Mouse (Mus musculus) midbrain, embryonic 15.5 days (tissue): ENCODE results near the gene Tmsb15l. TPM values are rescaled to one million over a fixed set of nuclear protein-coding genes. Genes with fewer than 3 reads are reported as not detected.
"Not testable (repeated sequence)": the region's sequence is repeated elsewhere in the genome, so short reads cannot be mapped to it uniquely, and the experiment has no call there.

Experiments used
- ATAC-seq: fragments of 200-750 bp; cut with Nextera tagmentation; replicated peaks from 2 replicates; pipeline ENCODE4 v1.8.0; 2017; ENCODE audit warnings: moderate TSS enrichment
- H3K27ac ChIP-seq: fragments of 300-500 bp; sonication (generic); 2 replicates; pipeline ENCODE4 v1.5.1; 2015; ENCODE audit warnings: mild to moderate bottlenecking, inconsistent platforms
- H3K27me3 ChIP-seq: fragments of 300-500 bp; sonication (generic); replicated peaks from 2 replicates; pipeline ENCODE4 v1.6.1; 2015; ENCODE audit warnings: inconsistent platforms
- H3K36me3 ChIP-seq: fragments of 300-500 bp; sonication (generic); replicated peaks from 2 replicates; pipeline ENCODE4 v1.6.1; 2015; ENCODE audit warnings: inconsistent platforms
- H3K4me1 ChIP-seq: fragments of 300-500 bp; sonication (generic); 2 replicates; pipeline ENCODE4 v1.6.1; 2015; ENCODE audit warnings: inconsistent platforms
- H3K4me2 ChIP-seq: fragments of 300-500 bp; sonication (generic); 2 replicates; pipeline ENCODE4 v1.6.1; 2015; ENCODE audit warnings: inconsistent platforms, mild to moderate bottlenecking, moderate library complexity
- H3K4me3 ChIP-seq: fragments of 300-500 bp; sonication (generic); 2 replicates; pipeline ENCODE4 v1.5.1; 2015; ENCODE audit warnings: mild to moderate bottlenecking, inconsistent platforms
- H3K9ac ChIP-seq: fragments of 300-500 bp; sonication (generic); 2 replicates; pipeline ENCODE4 v1.6.1; 2015; ENCODE audit warnings: mild to moderate bottlenecking, inconsistent platforms
- H3K9me3 ChIP-seq: fragments of 300-500 bp; sonication (generic); 2 replicates; pipeline ENCODE4 v1.6.1; 2016; ENCODE audit warnings: inconsistent platforms
- WGBS: fragments of 180-500 bp; shearing (Covaris S2); methylation state at CpG from one replicate; pipeline ENCODE4 v1.1.7; 2015; ENCODE audit warnings: mixed read lengths; 5-methylcytosine and 5-hydroxymethylcytosine counted together
- polyA plus RNA-seq: library from polyadenylated mRNA; unstranded; fragments of >200 nt; fragmentation: Nextera tagmentation; extraction: Ambion mirVana; gene quantifications from 2 replicates; pipeline ENCODE4 v1.2.1, GENCODE M21; 2015

Gene Tmsb15l
- 7.0 and 8.3 TPM in 2 replicates for polyA plus RNA-seq

DNA sequence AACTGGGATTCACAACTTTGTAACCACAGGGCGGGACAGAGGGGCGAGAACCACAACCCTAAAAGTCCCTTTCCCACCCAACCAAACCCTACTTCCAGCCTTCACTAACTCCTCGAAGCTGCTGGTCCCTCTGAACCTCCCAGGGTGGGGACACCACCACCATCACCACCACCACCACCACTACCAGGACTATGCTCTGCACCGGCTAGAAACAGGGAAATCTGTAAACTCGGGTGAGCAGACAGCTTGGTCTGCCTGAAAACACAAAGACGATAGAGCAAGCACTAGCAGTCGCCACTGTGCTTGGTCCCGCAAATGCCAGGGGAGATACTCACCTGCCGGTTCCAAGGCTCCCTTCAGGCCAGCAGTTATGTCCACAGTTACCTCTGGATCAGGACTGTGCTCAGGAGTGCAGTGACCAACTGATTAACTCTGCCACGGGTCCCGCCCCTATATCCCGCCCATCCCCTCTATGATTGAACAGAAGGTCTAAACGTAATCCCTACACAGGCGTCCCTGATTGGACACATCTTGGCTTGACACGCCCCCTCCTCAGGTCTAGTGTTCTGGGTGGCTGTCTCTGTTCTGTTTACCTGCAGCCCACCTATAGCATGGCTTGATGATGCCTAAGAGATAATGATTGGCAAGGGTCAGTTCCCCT, at the start of gene Tmsb15l, which contains the start of gene Tmsb15b1:
Gene Tmsb15l (minus strand): TSS at position 446 of the 661 bp plus-strand sequence.
Gene Tmsb15b1 (minus strand): TSS at position 451 of the 661 bp plus-strand sequence.
- peak within 1 kb of the TSS; percentile 60 for H3K4me2 ChIP-seq
- H3K27ac ChIP-seq = 0 out of 2 replicates have a peak within 1 kb of the TSS, but pooled peaks have one; percentile 50
- no peaks in the 10 kb centered on the region for H3K36me3 ChIP-seq
- no peaks in the 10 kb centered on the region for H3K27me3 ChIP-seq
- no peaks in the 10 kb centered on the region for H3K4me1 ChIP-seq
- H3K9me3 ChIP-seq = no peaks in the 10 kb centered on the region
- H3K9ac ChIP-seq = peak within 1 kb of the TSS; percentile 42
- WGBS = 38% methylated on average over 15 of the region's 15 CpGs
- ATAC-seq = peak; percentile 100
- peak within 1 kb of the TSS; percentile 46 for H3K4me3 ChIP-seq

DNA sequence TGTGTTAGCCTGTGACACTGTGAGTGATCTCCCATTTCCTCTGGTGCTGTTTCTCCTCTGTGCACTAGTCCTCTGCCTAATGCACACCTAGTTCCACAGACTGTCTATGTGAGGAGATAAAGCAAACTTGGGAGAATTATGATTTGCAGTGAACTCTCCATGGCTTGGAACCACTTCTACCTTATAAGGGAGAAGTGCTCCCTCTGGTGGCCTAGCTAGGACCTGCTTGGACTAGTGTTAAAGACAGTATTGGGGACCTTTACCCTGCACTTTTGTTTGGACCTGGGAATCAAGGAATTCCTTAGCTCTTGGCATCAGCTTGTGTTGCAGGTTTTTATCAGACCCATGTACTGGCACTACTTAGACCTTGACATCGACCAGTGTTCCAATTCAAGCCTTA, 42.6 kb upstream of the Tmsb15l start:
- 41% methylated on average over 1 of the region's 1 CpGs for WGBS
- Histone ChIP-seq H3K4me3 (no peak overlapping the region), H3K9me3 (no peaks in the 10 kb centered on the region), H3K4me1 (no peaks in the 10 kb centered on the region), H3K27me3 (no peaks in the 10 kb centered on the region), H3K4me2 (no peak overlapping the region), H3K9ac (no peak overlapping the region), H3K36me3 (no peaks in the 10 kb centered on the region), H3K27ac (no peak overlapping the region)
- peak; percentile 52 for ATAC-seq

DNA sequence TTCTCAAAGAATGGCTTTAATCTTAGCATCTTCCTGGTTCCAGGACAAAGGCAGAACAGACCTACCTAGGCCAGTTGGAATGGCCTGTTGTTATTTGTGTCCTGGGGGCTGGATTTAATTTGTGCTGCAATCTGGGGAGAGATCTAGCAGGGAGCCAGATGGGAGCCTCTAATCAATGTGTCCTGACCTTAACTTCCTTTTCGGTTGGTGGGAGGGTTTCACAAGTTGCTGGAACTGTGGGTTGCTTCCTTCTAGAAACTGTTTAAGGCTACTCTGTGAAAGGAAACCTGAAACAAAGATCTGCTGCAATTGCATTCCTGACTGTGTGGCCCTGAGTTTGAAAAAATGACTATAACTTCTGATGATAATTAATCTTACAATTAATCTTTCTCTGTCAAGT, 41.0 kb upstream of the Tmsb15l start:
- Histone ChIP-seq H3K9me3 (no peaks in the 10 kb centered on the region), H3K27me3 (no peaks in the 10 kb centered on the region), H3K4me2 (no peak overlapping the region), H3K27ac (no peak overlapping the region), H3K9ac (no peak overlapping the region), H3K36me3 (no peaks in the 10 kb centered on the region), H3K4me1 (no peaks in the 10 kb centered on the region), H3K4me3 (no peak overlapping the region)
- 81% methylated on average over 1 of the region's 1 CpGs for WGBS
- no peak for ATAC-seq

DNA sequence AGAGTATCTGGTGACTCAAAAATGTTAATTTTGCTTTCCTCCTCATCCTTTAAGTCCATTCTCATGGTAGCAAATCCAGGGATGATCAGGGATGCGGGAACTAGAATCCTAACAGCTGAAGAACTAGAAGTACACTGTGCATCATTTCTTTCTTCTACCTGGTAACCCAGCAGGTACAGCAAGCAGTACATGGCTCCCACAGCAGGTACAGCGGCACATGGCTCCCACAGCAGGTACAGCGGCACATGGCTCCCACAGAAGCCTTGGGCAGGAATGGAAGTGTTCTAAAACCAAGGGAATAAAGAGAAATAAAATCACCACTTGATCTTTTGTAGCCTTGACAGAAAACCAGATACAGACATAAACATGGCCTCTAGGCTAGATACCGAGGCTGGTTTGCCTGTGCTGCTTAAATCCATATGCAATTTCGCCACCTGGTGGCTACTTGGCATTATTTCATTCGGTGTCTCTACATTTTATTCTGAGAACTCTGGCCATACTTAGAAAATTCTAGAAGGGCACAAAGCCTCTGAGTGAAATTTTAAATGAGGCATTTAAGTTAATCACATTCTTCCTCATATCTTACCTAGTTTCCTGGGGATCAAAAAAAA, 38.5 kb upstream of the Tmsb15l start:
- Histone ChIP-seq H3K27ac (no peak overlapping the region), H3K4me1 (no peaks in the 10 kb centered on the region), H3K27me3 (no peaks in the 10 kb centered on the region), H3K4me3 (no peak overlapping the region), H3K9ac (no peak overlapping the region), H3K36me3 (no peaks in the 10 kb centered on the region), H3K9me3 (no peaks in the 10 kb centered on the region), H3K4me2 (no peak overlapping the region)
- ATAC-seq = peak; percentile 56; the same call in 1 of the 2 replicates
- 57% methylated on average over 6 of the region's 6 CpGs for WGBS

DNA sequence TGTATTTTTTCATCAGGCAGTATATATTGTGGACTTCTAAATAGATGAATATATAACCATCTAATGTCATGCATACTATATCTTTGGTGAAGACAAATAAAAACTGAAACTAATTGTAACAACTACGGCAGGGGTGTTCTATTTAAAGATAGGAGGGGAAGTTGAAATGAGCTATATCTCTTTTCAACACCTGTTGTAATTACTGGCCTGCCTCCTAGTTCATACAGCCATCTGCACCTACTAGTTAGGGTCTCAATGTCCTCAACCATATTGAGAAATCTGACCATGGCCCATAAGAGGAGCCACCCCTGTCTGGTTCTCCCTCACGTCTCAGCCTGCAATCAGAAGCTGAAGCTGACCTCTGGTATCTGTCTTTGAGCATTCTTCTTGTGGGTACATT, 19.6 kb upstream of the Tmsb15l start:
- no peak for ATAC-seq
- Histone ChIP-seq H3K4me3 (no peak overlapping the region), H3K9ac (no peak overlapping the region), H3K36me3 (no peaks in the 10 kb centered on the region), H3K4me2 (no peak overlapping the region), H3K9me3 (no peaks in the 10 kb centered on the region), H3K27me3 (no peaks in the 10 kb centered on the region), H3K27ac (no peak overlapping the region), H3K4me1 (peaks cover 14% of the 10 kb centered on the region)
- WGBS = 84% methylated on average over 2 of the region's 2 CpGs

DNA sequence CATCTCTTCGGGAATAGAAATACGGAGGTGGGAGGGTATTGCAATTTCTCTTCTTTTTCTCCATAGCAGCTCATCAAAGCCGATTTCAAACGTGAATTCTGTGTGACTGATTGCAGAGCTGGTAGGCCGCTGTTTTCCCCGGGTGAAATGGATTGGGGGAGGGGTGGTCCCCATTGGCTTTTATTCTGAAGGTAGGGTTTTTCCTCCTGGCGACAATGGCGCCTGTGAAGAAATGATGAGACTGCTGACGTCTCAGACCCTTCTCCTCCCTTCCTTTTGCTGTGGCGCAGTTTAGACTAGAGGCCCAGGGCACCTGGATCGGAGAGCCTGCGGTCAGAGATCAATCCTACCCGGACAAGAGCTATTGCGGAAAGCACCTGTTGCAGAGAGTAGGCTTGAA, 17.0 kb upstream of the Tmsb15l start:
- H3K9me3 ChIP-seq = no peaks in the 10 kb centered on the region
- peak overlapping the region; percentile 92 for H3K27ac ChIP-seq
- peak overlapping the region; percentile 51 for H3K4me2 ChIP-seq
- peaks cover 17% of the 10 kb centered on the region for H3K4me1 ChIP-seq
- 20% methylated on average over 14 of the region's 14 CpGs for WGBS
- H3K36me3 ChIP-seq = no peaks in the 10 kb centered on the region
- peak; percentile 15 for ATAC-seq
- H3K9ac ChIP-seq = peak overlapping the region; percentile 65
- peak overlapping the region; percentile 54 for H3K4me3 ChIP-seq
- no peaks in the 10 kb centered on the region for H3K27me3 ChIP-seq

DNA sequence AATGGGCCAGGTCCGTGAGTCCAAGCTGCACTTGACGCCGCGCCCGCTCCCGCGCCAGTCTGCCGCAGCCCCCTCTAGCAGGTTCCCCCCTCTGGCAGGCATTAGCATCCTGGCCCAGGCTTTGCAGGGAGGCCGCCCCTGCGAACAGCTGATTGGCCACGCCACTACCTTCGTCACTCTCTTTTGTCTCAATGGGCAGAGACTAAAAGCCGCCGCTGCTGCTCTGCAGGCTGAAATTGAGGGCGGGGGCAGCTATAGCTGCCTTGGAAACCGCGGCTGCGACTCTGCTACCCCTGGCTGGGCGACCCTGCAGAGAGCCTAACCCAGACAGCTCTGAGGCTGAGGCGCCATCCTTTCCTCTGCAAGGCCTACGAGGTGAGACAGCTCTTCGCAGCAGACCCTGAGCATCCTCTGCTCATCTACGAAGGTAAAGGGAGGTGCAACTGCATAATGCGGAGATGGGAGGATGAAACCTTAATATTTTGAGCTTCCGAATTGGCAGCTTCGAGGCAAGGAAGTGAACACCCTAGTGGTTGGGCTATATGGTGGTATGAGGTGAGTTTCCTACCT, 16.4 kb upstream of the Tmsb15l start, which contains the start of gene Zcchc18:
Gene Zcchc18 (plus strand): TSS at position 178 of the 570 bp plus-strand sequence.
- Histone ChIP-seq H3K9me3 (no peaks in the 10 kb centered on the region), H3K27me3 (no peaks in the 10 kb centered on the region), H3K36me3 (no peaks in the 10 kb centered on the region), H3K27ac (peak within 1 kb of the TSS; percentile 92), H3K9ac (peak within 1 kb of the TSS; percentile 65), H3K4me1 (peaks cover 17% of the 10 kb centered on the region), H3K4me2 (peak within 1 kb of the TSS; percentile 51), H3K4me3 (peak within 1 kb of the TSS; percentile 54)
- 15% methylated on average over 26 of the region's 26 CpGs for WGBS
- peak; percentile 98 for ATAC-seq

DNA sequence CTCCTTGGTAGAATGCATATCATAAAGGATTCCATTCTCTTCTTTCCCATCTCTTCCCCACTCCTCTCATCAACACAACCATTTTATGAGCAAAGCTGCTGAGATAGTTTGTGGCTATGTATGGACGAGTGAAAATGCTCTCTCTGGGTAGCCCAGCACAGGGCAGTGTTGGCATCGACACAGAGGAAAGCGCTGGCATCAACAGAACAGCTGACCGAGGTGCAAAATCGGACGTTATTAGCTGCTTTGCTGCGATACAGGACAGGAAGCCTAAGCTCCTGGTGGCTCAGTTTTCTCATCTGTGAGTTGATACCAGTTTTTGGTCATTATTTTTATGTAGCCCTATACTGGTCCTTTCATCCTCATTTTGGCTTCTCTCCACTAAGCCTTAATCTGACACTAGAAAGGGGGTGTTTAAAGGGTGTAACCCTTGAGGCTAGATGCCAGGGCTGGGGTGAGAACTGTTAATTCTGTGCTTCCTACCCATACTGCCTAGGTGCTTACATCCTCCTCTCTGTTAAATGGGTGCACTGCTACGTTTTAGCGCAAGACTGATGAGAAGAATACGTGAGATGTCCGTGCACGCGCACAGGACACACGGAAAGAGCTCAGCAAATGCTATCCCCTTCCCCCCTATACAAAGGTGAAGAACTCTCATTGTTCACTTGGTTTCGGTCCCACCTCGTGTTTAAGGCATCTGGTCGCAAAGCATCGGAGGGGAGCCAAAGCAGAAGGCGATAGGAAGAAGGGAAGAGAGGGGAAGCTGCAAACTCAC, 15.7 kb upstream of the Tmsb15l start:
- H3K9me3 ChIP-seq = no peaks in the 10 kb centered on the region
- peak overlapping the region; percentile 54 for H3K4me3 ChIP-seq
- H3K27ac ChIP-seq = peak overlapping the region; percentile 92
- H3K9ac ChIP-seq = peak overlapping the region; percentile 58
- WGBS = 29% methylated on average over 18 of the region's 19 CpGs
- peaks cover 17% of the 10 kb centered on the region for H3K4me1 ChIP-seq
- no peaks in the 10 kb centered on the region for H3K36me3 ChIP-seq
- peak; percentile 75 for ATAC-seq
- peak overlapping the region; percentile 51 for H3K4me2 ChIP-seq
- H3K27me3 ChIP-seq = no peaks in the 10 kb centered on the region

DNA sequence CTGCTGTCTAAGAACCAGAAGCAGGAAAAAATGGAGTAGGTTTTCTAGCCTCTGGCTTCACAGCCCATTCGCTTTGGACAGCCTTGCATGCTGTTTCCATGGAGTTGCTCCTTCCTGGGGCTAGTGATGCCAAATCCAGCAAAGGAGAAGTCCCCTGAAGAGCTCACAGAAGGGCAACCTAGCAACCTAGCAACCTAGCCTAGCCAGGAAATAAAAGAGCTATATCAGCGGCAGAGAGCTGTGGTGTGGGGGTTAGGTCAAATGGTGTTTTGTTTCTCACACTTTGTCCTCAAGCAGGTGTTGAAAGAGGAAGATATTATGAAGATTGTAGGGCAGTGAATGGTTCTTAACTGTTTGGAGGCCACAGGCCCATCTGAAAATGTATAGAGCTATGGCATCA, 14.6 kb upstream of the Tmsb15l start:
- Histone ChIP-seq H3K4me1 (peaks cover 17% of the 10 kb centered on the region), H3K36me3 (no peaks in the 10 kb centered on the region), H3K4me2 (peak overlapping the region; percentile 51), H3K27ac (no peak overlapping the region), H3K9me3 (no peaks in the 10 kb centered on the region), H3K27me3 (no peaks in the 10 kb centered on the region), H3K9ac (no peak overlapping the region), H3K4me3 (no peak overlapping the region)
- 38% methylated on average over 2 of the region's 2 CpGs for WGBS
- no peak for ATAC-seq

DNA sequence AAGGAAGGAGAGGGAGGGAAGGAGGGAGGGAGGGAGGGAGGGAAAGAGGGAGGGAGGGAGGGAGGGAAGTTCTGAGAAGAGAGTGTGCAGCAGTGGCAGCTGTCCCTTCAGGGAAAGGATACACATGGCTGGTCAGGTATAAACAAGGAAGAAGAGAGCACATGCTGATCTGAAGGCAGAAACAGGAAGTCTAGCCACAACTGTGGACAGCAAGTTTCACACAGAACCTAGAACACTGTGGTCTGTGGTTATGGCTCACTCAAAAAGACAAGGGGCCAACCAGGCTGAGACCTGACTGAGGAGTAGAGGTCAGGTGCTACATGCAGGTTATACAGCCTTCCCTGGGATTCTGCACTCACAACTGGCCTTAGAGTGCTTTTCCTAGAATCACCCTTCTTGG, 9.4 kb upstream of the Tmsb15l start:
- H3K4me2 ChIP-seq = no peak overlapping the region
- no peak overlapping the region for H3K27ac ChIP-seq
- H3K4me3 ChIP-seq = no peak overlapping the region
- H3K36me3 ChIP-seq = no peaks in the 10 kb centered on the region
- no peak overlapping the region for H3K9ac ChIP-seq
- no peaks in the 10 kb centered on the region for H3K9me3 ChIP-seq
- ATAC-seq = no peak
- no peaks in the 10 kb centered on the region for H3K27me3 ChIP-seq
- H3K4me1 ChIP-seq = 0 out of 2 replicates have a peak, but pooled peaks cover 1% of the 10 kb centered on the region

DNA sequence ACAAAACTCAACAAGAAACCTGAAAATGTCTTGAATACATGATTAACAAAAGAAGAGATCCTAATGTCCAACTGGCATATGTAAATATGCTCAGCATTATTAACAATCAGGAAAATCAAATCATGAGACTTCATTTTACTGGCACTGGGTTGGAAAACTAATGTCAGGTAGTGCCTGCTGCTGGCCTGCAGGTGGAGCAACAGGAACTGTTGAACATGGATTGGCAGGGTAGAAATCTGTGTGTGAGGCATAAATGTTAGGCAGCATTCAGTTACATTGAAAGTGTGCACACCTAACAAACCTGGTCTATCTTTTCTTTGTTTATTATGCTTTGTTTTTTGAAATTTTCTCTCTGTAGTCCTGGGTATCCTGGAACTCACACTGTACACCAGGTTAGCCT, 1.9 kb upstream of the Tmsb15l start:
- no peak for ATAC-seq
- H3K27ac ChIP-seq = no peak overlapping the region
- H3K36me3 ChIP-seq = no peaks in the 10 kb centered on the region

DNA sequence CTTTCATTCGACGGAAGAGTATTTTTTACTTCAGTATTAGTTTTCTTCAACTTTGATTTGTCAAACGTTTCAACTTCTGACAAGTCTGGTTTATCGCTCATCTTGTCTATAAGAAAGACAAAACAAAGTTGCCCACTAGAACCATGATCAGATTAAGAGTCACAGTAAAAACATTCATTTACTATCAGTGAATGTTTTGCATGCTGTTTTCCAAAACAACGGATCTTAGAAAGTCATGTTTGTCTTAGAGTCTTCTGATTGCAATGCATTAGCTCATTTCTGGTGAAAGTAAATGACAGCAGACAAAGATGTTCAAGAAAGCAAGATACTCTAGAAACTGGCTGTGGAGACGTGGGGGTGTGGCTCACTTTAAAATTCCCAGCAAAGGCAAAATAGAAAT, 1.3 kb downstream of the Tmsb15l start, which contains the start of gene Tmsb15b2:
Gene Tmsb15b2 (minus strand): TSS at position 101 of the 400 bp plus-strand sequence.
- not testable (repeated sequence) for H3K4me1 ChIP-seq, ATAC-seq, H3K9me3 ChIP-seq, H3K27ac ChIP-seq, H3K27me3 ChIP-seq, H3K36me3 ChIP-seq
- Histone ChIP-seq H3K4me2 (peak within 1 kb of the TSS; percentile 60), H3K9ac (peak within 1 kb of the TSS; percentile 42), H3K4me3 (peak within 1 kb of the TSS; percentile 46)
- 91% methylated on average over 6 of the region's 6 CpGs for WGBS

More for the DNA sequence above, 1.9 kb upstream of the Tmsb15l start:
- Histone ChIP-seq H3K27me3 (no peaks in the 10 kb centered on the region), H3K4me2 (no peak overlapping the region), H3K9me3 (no peaks in the 10 kb centered on the region), H3K4me3 (no peak overlapping the region), H3K9ac (no peak overlapping the region), H3K4me1 (no peaks in the 10 kb centered on the region)
